ENCODE assay signal across 19 mouse cellular contexts in genomic region chr10:107223821-107224220, GRCm38 (mm10). TPM values are rescaled to one million over a fixed set of nuclear protein-coding genes. Genes with fewer than 3 reads are reported as not detected.
DNase-seq lines count a peak whose midpoint lies in the region.
"Had no signal": no experiment of that assay in that cellular context is flagged by ENCODE, and none has a peak within 500 bp of the region (broad histone marks: within the 10 kb centered on the region; RNA-seq: fewer than 3 reads in every experiment).

No protein-coding gene starts in this region.

- DNase-seq in 3T3-L1 (ENCODE audit: low read depth, low spot score) (peak; percentile 92), adipocyte (ENCODE audit: low spot score) (peak; percentile 90)
- no peak for DNase-seq in adrenal gland, adult 8-10 months
- no peak for DNase-seq in right cerebral cortex, postnatal 14 days
- DNase-seq: adrenal gland, adult 2 months; adrenal gland, postnatal 10 days; adrenal gland, postnatal 14 days; adrenal gland, postnatal 25 days; adrenal gland, postnatal 36 days; B cell, adult 2 months; cerebellum, adult 11 months; cerebellum, adult 11-12 months; cerebellum, adult 18-20 months; cerebellum, adult 2 months; cerebellum, adult 8-10 months; cerebellum, adult 9-10 months had no signal

RNA-seq across cellular contexts. Expression of gene Lin7a, which starts 47.7 kb away (rescaled TPM):
- total RNA-seq in adrenal gland, adult 8-10 months (2022): 1 to 10 TPM; 3.9 to 5.9 (median 4.6) TPM
- total RNA-seq: CH12.LX, G1E, MEL had no signal

Comparison
In these comparisons a context has a peak if more than half of its experiments do, and no peak if none do; other contexts are left out.
1. DNase-seq: peak in 3T3-L1 (single experiment) and adipocyte (single experiment); none in adrenal gland, adult 8-10 months (single experiment) and right cerebral cortex, postnatal 14 days (single experiment).